Mouse (Mus musculus) forebrain, postnatal 0 days (tissue): ENCODE measurements at regions not wholly inside any gene's neighbourhood (a gene's known extent, or its start where the extent isn't known, plus 50 kb on each side); places are given as distances from the start of the nearest gene placed in this dataset.
"Not testable (repeated sequence)": the region's sequence is repeated elsewhere in the genome, so short reads cannot be mapped to it uniquely, and the experiment has no call there.

ENCODE experiments used
- ATAC-seq: fragments of 200-750 bp; cut with Nextera tagmentation; 2 replicates; pipeline ENCODE4 v1.8.0; 2017; ENCODE audit warnings: mild to moderate bottlenecking, moderate library complexity
- DNase-seq: peaks from one replicate; pipeline ENCODE4 v3.0.0-alpha.2; 2015
- H3K27ac ChIP-seq: fragments of 300-500 bp; sonication (generic); 2 replicates; pipeline ENCODE4 v1.5.1; 2014; ENCODE audit warnings: low read depth, mild to moderate bottlenecking, antibody characterized with exemption, low read length, moderate library complexity, mixed read lengths
- H3K27me3 ChIP-seq: fragments of 300-500 bp; sonication (generic); 2 replicates; pipeline ENCODE4 v1.6.1; 2014; ENCODE audit warnings: mild to moderate bottlenecking, low read length, mixed read lengths; ENCODE audit not compliant: insufficient read depth
- H3K36me3 ChIP-seq: fragments of 300-500 bp; sonication (generic); 2 replicates; pipeline ENCODE4 v1.6.1; 2014; ENCODE audit warnings: mild to moderate bottlenecking, moderate library complexity; ENCODE audit not compliant: insufficient read depth
- H3K4me1 ChIP-seq: fragments of 300-500 bp; sonication (generic); 2 replicates; pipeline ENCODE4 v1.6.1; 2014; ENCODE audit warnings: antibody characterized with exemption; ENCODE audit not compliant: insufficient read depth
- H3K4me2 ChIP-seq: fragments of 300-500 bp; sonication (generic); 2 replicates; pipeline ENCODE4 v1.6.1; 2014; ENCODE audit warnings: low read depth, mild to moderate bottlenecking, moderate library complexity
- H3K4me3 ChIP-seq: fragments of 300-500 bp; sonication (generic); 2 replicates; pipeline ENCODE4 v1.5.1; 2014; ENCODE audit warnings: low read depth, low read length, mixed read lengths
- H3K9ac ChIP-seq: fragments of 300-500 bp; sonication (generic); 2 replicates; pipeline ENCODE4 v1.6.1; 2014; ENCODE audit warnings: mild to moderate bottlenecking
- H3K9me3 ChIP-seq: fragments of 300-500 bp; sonication (generic); 2 replicates; pipeline ENCODE4 v1.6.1; 2016; ENCODE audit warnings: low read length
- CTCF ChIP-seq: sonication (generic); IDR thresholded peaks from 2 replicates; pipeline ENCODE4 v1.5.1; 2016; ENCODE audit warnings: antibody characterized with exemption, control low read depth, low read depth
- WGBS: fragments of 180-500 bp; shearing (Covaris S2); extraction: QIAGEN DNeasy Blood & Tissue Kit; methylation state at CpG from one replicate; pipeline ENCODE4 v1.1.7; 2014; 5-methylcytosine and 5-hydroxymethylcytosine counted together

GRCm38 (mm10) chr5:129282133-129282532, 185.6 kb downstream of the Adgrd1 start:
- Histone ChIP-seq H3K4me2 (no peak overlapping the region), H3K9ac (no peak overlapping the region), H3K4me3 (no peak overlapping the region), H3K27me3 (no peaks in the 10 kb centered on the region; the same call in 1 of the 2 replicates), H3K36me3 (no peaks in the 10 kb centered on the region), H3K4me1 (no peaks in the 10 kb centered on the region), H3K27ac (no peak overlapping the region), H3K9me3 (no peaks in the 10 kb centered on the region)
- TF ChIP-seq CTCF = no peak
- ATAC-seq = no peak
- WGBS = 8% methylated on average over 8 of the region's 8 CpGs
- DNase-seq = no peak

GRCm38 (mm10) chr5:129282826-129283225, 186.3 kb downstream of the Adgrd1 start:
- Histone ChIP-seq H3K4me3 (no peak overlapping the region), H3K9me3 (no peaks in the 10 kb centered on the region), H3K36me3 (no peaks in the 10 kb centered on the region), H3K4me1 (no peaks in the 10 kb centered on the region), H3K27ac (no peak overlapping the region), H3K9ac (no peak overlapping the region), H3K4me2 (no peak overlapping the region), H3K27me3 (no peaks in the 10 kb centered on the region; the same call in 1 of the 2 replicates)
- WGBS = 33% methylated on average over 5 of the region's 5 CpGs
- no peak for ATAC-seq
- DNase-seq = no peak
- TF ChIP-seq CTCF = no peak

- 23% methylated on average over 8 of the region's 8 CpGs for WGBS
- no peak overlapping the region for H3K4me3 ChIP-seq
- no peak for DNase-seq
- no peak overlapping the region for H3K9ac ChIP-seq
- no peaks in the 10 kb centered on the region for H3K9me3 ChIP-seq
- no peak for TF ChIP-seq CTCF
- H3K4me2 ChIP-seq = no peak overlapping the region
- H3K27me3 ChIP-seq = no peaks in the 10 kb centered on the region; the same call in 1 of the 2 replicates
- no peaks in the 10 kb centered on the region for H3K4me1 ChIP-seq
- H3K27ac ChIP-seq = no peak overlapping the region
- ATAC-seq = no peak
- H3K36me3 ChIP-seq = no peaks in the 10 kb centered on the region
Observed at GRCm38 (mm10) chr5:129287481-129287880, 190.9 kb downstream of the Adgrd1 start.

GRCm38 (mm10) chr5:129292821-129293220, 196.3 kb downstream of the Adgrd1 start:
- not testable (repeated sequence) for H3K27me3 ChIP-seq, H3K9me3 ChIP-seq, H3K27ac ChIP-seq, ATAC-seq, H3K4me1 ChIP-seq, H3K4me3 ChIP-seq, H3K4me2 ChIP-seq, H3K9ac ChIP-seq, H3K36me3 ChIP-seq, DNase-seq
- 58% methylated on average over 10 of the region's 10 CpGs for WGBS

GRCm38 (mm10) chr5:129294861-129295542, 198.5 kb downstream of the Adgrd1 start:
- H3K4me2 ChIP-seq, ATAC-seq, DNase-seq, H3K27ac ChIP-seq, H3K9ac ChIP-seq, H3K4me1 ChIP-seq, H3K27me3 ChIP-seq, H3K36me3 ChIP-seq, H3K4me3 ChIP-seq, H3K9me3 ChIP-seq: not testable (repeated sequence)
- 73% methylated on average over 8 of the region's 8 CpGs for WGBS

- H3K4me3 ChIP-seq = no peak overlapping the region
- ATAC-seq = peak; percentile 56
- 12% methylated on average over 11 of the region's 11 CpGs for WGBS
- H3K27me3 ChIP-seq = no peaks in the 10 kb centered on the region; the same call in 1 of the 2 replicates
- no peaks in the 10 kb centered on the region for H3K36me3 ChIP-seq
- peak; percentile 57 for DNase-seq
- peak; percentile 14; the same call in 1 of the 2 replicates for TF ChIP-seq CTCF
- no peak overlapping the region for H3K27ac ChIP-seq
- 0 out of 2 replicates have a peak, but pooled peaks cover 6% of the 10 kb centered on the region for H3K4me1 ChIP-seq
- H3K9me3 ChIP-seq = no peaks in the 10 kb centered on the region
- H3K4me2 ChIP-seq = no peak overlapping the region
- H3K9ac ChIP-seq = no peak overlapping the region
Observed at GRCm38 (mm10) chr5:129297657-129298349, 201.3 kb downstream of the Adgrd1 start.

- WGBS = 10% methylated on average over 11 of the region's 11 CpGs
- DNase-seq (no peak), ATAC-seq (no peak)
- Histone ChIP-seq H3K9me3 (no peaks in the 10 kb centered on the region), H3K4me3 (no peak overlapping the region), H3K36me3 (no peaks in the 10 kb centered on the region), H3K27ac (no peak overlapping the region), H3K9ac (no peak overlapping the region), H3K4me1 (0 out of 2 replicates have a peak, but pooled peaks cover 6% of the 10 kb centered on the region), H3K27me3 (no peaks in the 10 kb centered on the region; the same call in 1 of the 2 replicates), H3K4me2 (no peak overlapping the region)
- TF ChIP-seq CTCF = no peak
Observed at GRCm38 (mm10) chr5:129298646-129299455, 202.2 kb upstream of the Sfswap start.
